Mouse (Mus musculus) intestine, embryonic 15.5 days (tissue): ENCODE results near the gene Bmper. TPM values are rescaled to one million over a fixed set of nuclear protein-coding genes. Genes with fewer than 3 reads are reported as not detected.

ENCODE experiments used
- ATAC-seq: fragments of 200-750 bp; cut with Nextera tagmentation; 2 replicates; pipeline ENCODE4 v1.8.0; 2017; ENCODE audit warnings: moderate TSS enrichment, moderate library complexity
- H3K27ac ChIP-seq: fragments of 300-500 bp; sonication (generic); 2 replicates; pipeline ENCODE4 v1.5.1; 2015; ENCODE audit warnings: mild to moderate bottlenecking, inconsistent platforms
- H3K27me3 ChIP-seq: fragments of 300-500 bp; sonication (generic); replicated peaks from 2 replicates; pipeline ENCODE4 v1.6.1; 2015; ENCODE audit warnings: inconsistent platforms
- H3K36me3 ChIP-seq: fragments of 300-500 bp; sonication (generic); 2 replicates; pipeline ENCODE4 v1.6.1; 2015; ENCODE audit warnings: inconsistent platforms
- H3K4me1 ChIP-seq: fragments of 300-500 bp; sonication (generic); replicated peaks from 2 replicates; pipeline ENCODE4 v1.6.1; 2015; ENCODE audit warnings: inconsistent platforms
- H3K4me2 ChIP-seq: fragments of 300-500 bp; sonication (generic); replicated peaks from 2 replicates; pipeline ENCODE4 v1.6.1; 2015; ENCODE audit warnings: mild to moderate bottlenecking, inconsistent platforms
- H3K4me3 ChIP-seq: fragments of 300-500 bp; sonication (generic); replicated peaks from 2 replicates; pipeline ENCODE4 v1.5.1; 2015; ENCODE audit warnings: inconsistent platforms
- H3K9ac ChIP-seq: fragments of 300-500 bp; sonication (generic); 2 replicates; pipeline ENCODE4 v1.6.1; 2015; ENCODE audit warnings: inconsistent platforms
- H3K9me3 ChIP-seq: fragments of 300-500 bp; sonication (generic); 2 replicates; pipeline ENCODE4 v1.6.1; 2016; ENCODE audit warnings: inconsistent platforms
- WGBS: fragments of 180-500 bp; shearing (Covaris S2); methylation state at CpG from one replicate; pipeline ENCODE4 v1.1.7; 2015; 5-methylcytosine and 5-hydroxymethylcytosine counted together
- polyA plus RNA-seq: library from polyadenylated mRNA; unstranded; fragments of >200 nt; fragmentation: Nextera tagmentation; extraction: Ambion mirVana; gene quantifications from 2 replicates; pipeline ENCODE4 v1.2.1, GENCODE M21; 2015

The Bmper gene
- polyA plus RNA-seq, 1 experiment from 2014 or later, result 10.1 TPM

DNA sequence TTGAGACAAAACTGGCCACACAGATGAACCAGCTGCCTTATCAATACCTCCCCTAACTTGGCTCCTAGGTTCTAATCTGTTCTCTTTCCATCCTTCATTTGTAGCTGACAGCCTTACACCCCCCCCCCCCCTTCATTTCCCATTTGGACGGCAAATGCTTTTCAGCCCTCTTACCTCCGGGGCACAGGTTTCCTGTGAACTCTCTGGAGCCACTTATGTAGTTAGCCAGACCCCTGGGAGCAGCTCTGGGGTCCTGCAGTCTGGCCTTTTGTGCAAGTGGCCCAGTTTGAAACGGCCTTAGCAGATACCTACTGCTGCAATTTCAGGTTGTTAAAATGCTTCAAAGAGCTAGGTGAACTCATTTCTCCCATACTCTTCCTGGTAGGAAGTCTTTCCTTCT is 17.6 kb upstream of the Bmper start:
- H3K27ac ChIP-seq, result no peak overlapping the region
- no peak for ATAC-seq
- H3K27me3 ChIP-seq, result no peaks in the 10 kb centered on the region
- no peak overlapping the region for H3K9ac ChIP-seq
- no peaks in the 10 kb centered on the region for H3K36me3 ChIP-seq
- H3K4me1 ChIP-seq, result no peaks in the 10 kb centered on the region
- no peaks in the 10 kb centered on the region for H3K9me3 ChIP-seq
- 46% methylated on average over 3 of the region's 3 CpGs for WGBS
- no peak overlapping the region for H3K4me2 ChIP-seq
- no peak overlapping the region for H3K4me3 ChIP-seq

DNA sequence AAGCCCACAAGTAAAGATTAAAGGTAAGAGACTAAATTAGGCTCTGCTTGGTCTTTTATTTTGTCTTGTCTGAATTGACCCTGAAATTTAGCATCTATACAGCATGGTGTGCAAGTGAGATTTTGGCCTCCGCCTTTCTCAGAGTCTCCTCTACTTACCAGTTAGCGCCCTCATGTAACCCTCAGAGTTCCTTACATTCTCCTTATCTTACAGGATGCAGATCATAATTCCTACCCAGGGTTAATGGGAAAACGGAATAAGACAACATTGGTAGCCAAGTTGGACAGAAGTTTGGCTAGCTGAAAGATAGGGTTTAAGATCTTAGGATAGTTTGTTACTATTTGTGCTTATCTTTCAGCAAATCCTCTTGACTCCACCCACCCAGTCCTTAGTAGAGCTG is 17.1 kb upstream of the Bmper start:
- no peaks in the 10 kb centered on the region for H3K27me3 ChIP-seq
- no peak overlapping the region for H3K9ac ChIP-seq
- WGBS, result 92% methylated on average over 3 of the region's 3 CpGs
- no peak overlapping the region for H3K4me2 ChIP-seq
- no peaks in the 10 kb centered on the region for H3K36me3 ChIP-seq
- H3K4me3 ChIP-seq, result no peak overlapping the region
- H3K9me3 ChIP-seq, result no peaks in the 10 kb centered on the region
- H3K4me1 ChIP-seq, result no peaks in the 10 kb centered on the region
- no peak for ATAC-seq
- H3K27ac ChIP-seq, result no peak overlapping the region

DNA sequence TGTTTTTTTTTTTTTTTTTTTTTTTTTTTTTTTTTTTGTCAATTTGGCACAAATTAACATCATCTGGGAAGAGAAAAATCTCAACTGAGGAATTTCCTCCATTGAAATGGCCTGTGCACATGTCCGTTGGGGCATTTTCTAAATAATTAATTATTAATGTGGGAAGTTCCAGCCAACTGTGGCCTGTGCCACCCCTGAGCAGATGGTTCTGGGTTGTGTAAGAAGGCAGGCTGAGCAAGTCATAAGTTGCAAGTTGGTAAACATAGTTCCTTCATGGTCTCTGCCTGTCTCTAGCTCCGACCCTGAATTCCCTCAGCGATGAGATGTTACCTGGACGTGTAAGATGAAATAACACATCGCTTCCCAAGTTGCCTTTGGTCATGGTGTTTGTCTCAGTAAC is 16.7 kb upstream of the Bmper start:
- Histone ChIP-seq H3K9ac (no peak overlapping the region), H3K4me3 (no peak overlapping the region)
- WGBS, result 90% methylated on average over 5 of the region's 5 CpGs

DNA sequence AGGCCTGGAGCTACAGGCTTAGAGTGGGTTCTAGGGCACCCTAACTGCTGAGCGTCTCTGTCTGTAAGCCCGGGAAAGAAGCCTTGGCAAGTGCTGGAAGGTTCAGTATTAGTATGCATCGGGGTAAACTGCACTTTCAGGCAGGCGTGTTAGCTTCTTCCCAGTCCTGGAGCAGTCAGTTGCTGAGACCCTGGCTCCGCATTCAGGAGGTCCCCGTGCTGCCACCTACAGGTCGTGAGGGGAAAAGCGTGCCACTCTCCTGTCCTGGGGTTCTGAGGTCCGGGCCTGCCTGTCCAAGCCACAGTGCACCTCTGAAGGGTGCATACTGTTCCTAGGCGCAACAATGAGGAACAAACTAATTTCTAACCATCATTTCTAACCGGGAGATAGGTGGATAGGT is 10.6 kb upstream of the Bmper start:
- H3K9me3 ChIP-seq, result no peaks in the 10 kb centered on the region
- H3K27me3 ChIP-seq, result no peaks in the 10 kb centered on the region
- no peak overlapping the region for H3K4me3 ChIP-seq
- no peak overlapping the region for H3K9ac ChIP-seq
- peak; percentile 77 for ATAC-seq
- no peak overlapping the region for H3K27ac ChIP-seq
- H3K36me3 ChIP-seq, result no peaks in the 10 kb centered on the region
- H3K4me2 ChIP-seq, result no peak overlapping the region
- 8% methylated on average over 11 of the region's 11 CpGs for WGBS
- no peaks in the 10 kb centered on the region for H3K4me1 ChIP-seq

More for the DNA sequence above, 16.7 kb upstream of the Bmper start:
- H3K36me3 ChIP-seq, result no peaks in the 10 kb centered on the region
- no peak overlapping the region for H3K27ac ChIP-seq
- no peaks in the 10 kb centered on the region for H3K27me3 ChIP-seq
- no peak for ATAC-seq
- H3K9me3 ChIP-seq, result no peaks in the 10 kb centered on the region
- H3K4me1 ChIP-seq, result no peaks in the 10 kb centered on the region
- H3K4me2 ChIP-seq, result no peak overlapping the region

DNA sequence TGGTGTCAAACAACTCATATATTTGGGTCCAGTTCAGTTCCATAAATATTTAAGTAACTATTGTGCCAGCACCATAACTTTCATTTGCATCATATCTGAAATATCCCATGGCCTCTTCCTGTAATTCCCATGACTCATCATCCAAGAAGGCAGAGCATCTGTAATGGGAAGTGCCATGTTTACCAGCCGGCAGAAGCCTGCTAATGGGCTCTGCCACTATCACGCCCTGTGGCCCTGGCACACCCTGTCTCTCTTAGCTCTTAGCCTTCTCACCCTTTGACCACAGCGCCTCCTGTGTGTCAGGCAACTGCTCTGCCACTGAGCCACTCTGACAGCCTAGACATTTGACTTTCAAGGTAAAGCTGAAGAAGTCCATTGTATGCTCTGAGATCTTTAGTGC is 3.1 kb upstream of the Bmper start:
- Histone ChIP-seq H3K9me3 (no peaks in the 10 kb centered on the region), H3K9ac (no peak overlapping the region), H3K4me2 (no peak overlapping the region), H3K4me1 (peaks cover 3% of the 10 kb centered on the region; the same call in 1 of the 2 replicates), H3K4me3 (no peak overlapping the region), H3K27me3 (peaks cover 13% of the 10 kb centered on the region; the same call in 1 of the 2 replicates), H3K27ac (no peak overlapping the region), H3K36me3 (no peaks in the 10 kb centered on the region)
- ATAC-seq, result no peak
- WGBS, result 44% methylated on average over 3 of the region's 3 CpGs

DNA sequence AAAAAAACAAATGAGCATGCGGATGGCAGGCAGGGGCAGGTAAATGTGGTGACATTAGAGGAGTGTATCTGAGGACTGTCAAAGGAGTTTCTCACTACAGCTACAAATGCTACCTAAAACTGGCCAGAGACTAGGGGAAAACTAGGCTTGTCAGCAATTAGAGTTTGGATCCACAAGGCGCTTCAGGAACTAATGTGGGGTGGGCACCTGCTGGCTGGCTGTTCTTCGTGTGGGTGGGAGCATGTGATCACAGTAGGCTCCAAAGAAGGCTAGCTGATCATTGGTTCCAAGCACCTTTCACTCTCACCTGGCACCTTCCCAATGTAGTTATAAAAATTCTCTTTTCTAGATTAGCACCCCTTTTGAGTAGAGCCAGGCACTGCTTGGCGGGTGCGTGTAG is 900 bp upstream of the Bmper start:
- Histone ChIP-seq H3K9me3 (no peaks in the 10 kb centered on the region), H3K27ac (no peak overlapping the region), H3K4me1 (peaks cover 3% of the 10 kb centered on the region; the same call in 1 of the 2 replicates), H3K36me3 (no peaks in the 10 kb centered on the region), H3K4me3 (peak overlapping the region; percentile 72), H3K27me3 (peaks cover 16% of the 10 kb centered on the region; the same call in 1 of the 2 replicates), H3K9ac (peak overlapping the region; percentile 66; the same call in 1 of the 2 replicates), H3K4me2 (peak overlapping the region; percentile 99)
- no peak; the same call in 1 of the 2 replicates for ATAC-seq
- 27% methylated on average over 5 of the region's 5 CpGs for WGBS

DNA sequence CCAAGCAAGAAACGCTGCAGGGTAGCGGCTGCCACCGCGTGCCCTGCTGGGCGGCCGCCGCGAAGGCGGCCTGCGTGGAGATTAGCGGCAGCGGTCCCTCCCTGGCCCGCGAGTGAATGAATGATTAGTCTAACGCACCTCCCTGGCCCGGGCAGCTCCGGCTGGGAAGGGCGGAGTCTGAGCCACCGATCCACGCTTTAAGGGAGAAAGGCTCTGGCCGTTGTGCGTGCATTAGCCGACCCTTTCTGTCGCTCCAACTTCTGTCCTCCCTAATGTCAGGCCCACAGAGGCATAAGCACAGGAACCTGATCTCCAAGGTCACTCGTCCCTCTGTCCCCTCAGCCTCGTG is 410 bp upstream of the Bmper start:
- peak; percentile 78 for ATAC-seq
- peak overlapping the region; percentile 66 for H3K9ac ChIP-seq
- peak overlapping the region; percentile 99 for H3K4me2 ChIP-seq
- H3K27me3 ChIP-seq, result peaks cover 16% of the 10 kb centered on the region; the same call in 1 of the 2 replicates
- peak overlapping the region; percentile 81 for H3K27ac ChIP-seq
- H3K36me3 ChIP-seq, result no peaks in the 10 kb centered on the region
- no peaks in the 10 kb centered on the region for H3K9me3 ChIP-seq
- WGBS, result under 1% methylated on average over 26 of the region's 26 CpGs
- H3K4me3 ChIP-seq, result peak overlapping the region; percentile 72
- peaks cover 3% of the 10 kb centered on the region; the same call in 1 of the 2 replicates for H3K4me1 ChIP-seq

DNA sequence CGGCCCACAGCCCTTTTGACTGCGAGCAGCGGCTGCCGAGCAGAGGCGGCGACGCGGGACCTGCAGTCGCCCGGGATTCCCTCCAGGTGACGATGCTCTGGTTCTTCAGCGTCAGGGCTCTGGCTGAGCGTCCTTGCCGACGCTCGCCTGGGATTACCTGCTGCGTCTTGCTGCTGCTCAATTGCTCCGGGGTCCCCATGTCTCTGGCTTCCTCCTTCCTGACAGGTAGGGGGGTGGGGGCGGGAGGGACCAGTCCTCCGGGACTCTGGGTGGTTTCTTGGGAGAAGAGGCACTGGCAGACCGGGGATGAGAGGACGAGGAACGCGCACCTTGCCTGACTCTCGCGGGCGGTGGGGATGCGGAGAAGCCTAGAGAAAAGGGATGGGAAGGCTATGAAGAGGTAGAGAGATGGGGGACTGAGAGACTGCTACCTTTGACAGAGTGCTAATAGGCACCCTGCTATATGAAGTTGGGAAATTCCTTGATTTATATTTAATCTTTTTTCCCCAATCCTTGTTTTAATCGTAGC is 737 bp downstream of the Bmper start:
- no peaks in the 10 kb centered on the region for H3K36me3 ChIP-seq
- no peak for ATAC-seq
- H3K9ac ChIP-seq, result peak overlapping the region; percentile 66
- H3K4me3 ChIP-seq, result peak overlapping the region; percentile 72
- peaks cover 3% of the 10 kb centered on the region; the same call in 1 of the 2 replicates for H3K4me1 ChIP-seq
- H3K9me3 ChIP-seq, result no peaks in the 10 kb centered on the region
- H3K27me3 ChIP-seq, result peaks cover 16% of the 10 kb centered on the region; the same call in 1 of the 2 replicates
- H3K4me2 ChIP-seq, result peak overlapping the region; percentile 99
- under 1% methylated on average over 29 of the region's 29 CpGs for WGBS
- H3K27ac ChIP-seq, result peak overlapping the region; percentile 81; the same call in 1 of the 2 replicates

DNA sequence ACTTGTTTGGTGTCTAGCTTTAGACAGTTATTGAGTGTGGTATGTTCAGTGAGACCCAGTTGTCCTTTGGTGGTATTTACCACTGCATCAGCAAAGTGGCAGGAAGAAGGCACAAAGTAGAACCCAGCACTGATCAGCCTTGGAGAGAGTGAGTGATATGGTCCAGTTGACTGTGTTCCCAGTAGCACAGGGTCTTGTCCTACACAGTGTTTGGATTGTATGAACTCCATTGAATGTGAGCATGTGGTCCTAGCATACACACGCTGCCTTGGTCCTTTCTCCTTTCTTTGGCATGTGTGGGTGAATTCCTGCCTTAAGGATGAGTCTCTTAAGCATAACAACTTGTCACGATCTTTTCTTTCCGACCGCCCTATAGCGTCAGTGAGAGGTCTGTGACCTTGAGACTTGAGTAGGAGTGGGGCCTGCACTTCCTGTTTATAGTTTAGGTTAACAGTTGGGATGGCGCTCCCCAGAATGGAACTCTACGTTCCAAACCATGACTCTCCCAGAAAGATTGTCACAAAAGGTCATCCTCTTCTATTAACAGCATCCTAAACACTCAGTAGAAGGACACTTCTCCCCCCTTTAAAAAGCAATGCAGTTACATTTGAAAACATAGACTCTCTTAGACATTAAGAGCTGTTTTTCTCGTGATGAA is 10.7 kb downstream of the Bmper start:
- Histone ChIP-seq H3K4me1 (no peaks in the 10 kb centered on the region; the same call in 1 of the 2 replicates), H3K9me3 (no peaks in the 10 kb centered on the region), H3K4me3 (no peak overlapping the region), H3K36me3 (no peaks in the 10 kb centered on the region), H3K27me3 (no peaks in the 10 kb centered on the region), H3K9ac (no peak overlapping the region), H3K27ac (no peak overlapping the region), H3K4me2 (no peak overlapping the region)
- no peak for ATAC-seq
- WGBS, result 62% methylated on average over 8 of the region's 8 CpGs

DNA sequence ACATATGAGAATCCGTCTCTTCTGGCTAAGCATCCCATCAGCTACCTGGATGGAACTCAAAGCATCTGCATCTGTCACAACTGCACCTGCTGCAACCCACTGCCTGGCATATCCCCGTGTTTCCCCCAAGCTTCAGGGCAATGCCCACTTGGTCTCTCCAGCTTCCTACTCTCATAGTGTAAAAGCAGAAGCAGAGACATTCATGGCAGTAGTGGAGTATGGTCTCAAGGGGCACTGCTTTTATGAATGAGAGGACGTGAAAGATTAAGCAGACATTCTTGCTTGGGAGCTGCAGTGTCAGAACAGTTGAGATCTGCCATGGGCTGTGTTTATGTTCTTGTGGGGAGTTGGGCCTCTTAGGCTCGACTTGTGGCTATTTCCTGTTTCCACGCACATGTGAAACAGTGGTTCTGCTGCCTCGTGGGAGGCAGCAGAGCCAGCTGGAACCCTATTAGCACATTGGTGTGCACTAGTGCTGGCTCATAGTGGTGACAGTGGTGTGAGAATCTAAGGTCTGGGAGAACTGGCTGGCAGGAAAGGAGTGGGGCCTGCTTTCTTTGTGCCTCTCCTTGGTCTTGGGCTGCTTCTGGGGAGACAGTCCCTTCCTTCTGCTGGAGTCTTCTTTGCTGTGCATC is 12.6 kb downstream of the Bmper start:
- Histone ChIP-seq H3K27me3 (no peaks in the 10 kb centered on the region), H3K4me1 (no peaks in the 10 kb centered on the region; the same call in 1 of the 2 replicates), H3K9ac (no peak overlapping the region), H3K9me3 (no peaks in the 10 kb centered on the region), H3K4me2 (no peak overlapping the region), H3K27ac (no peak overlapping the region), H3K4me3 (no peak overlapping the region), H3K36me3 (no peaks in the 10 kb centered on the region)
- ATAC-seq, result no peak
- WGBS, result 40% methylated on average over 6 of the region's 6 CpGs

DNA sequence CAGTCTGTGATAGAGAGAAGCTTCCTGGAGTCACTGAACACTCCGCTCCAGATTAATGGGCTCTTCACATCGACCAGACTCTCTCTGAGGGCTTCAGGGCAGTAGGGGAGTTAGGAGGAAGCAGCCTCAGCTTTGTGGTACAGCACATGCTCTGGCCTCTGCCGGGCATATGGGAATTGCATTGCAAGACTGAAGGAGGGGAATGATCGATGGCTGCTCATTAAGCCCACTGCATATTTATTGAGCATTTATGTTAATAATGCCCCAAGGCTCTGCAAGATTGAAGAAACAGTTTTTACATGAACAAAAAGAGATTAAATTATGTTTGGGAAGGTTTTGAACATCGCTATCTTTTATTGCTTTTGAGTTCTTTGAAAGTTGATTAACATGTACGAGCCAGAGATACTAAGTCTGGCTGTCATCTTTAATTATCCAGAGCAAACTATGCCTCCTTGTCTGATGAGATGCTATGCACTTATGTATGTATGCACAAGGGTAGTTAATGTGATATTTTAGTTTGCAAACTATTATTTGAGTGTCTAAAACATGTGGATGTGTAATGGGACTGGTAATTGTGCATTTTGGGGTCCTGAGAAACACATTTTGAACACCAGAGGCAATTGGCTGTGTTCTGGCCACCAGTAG is 13.9 kb downstream of the Bmper start:
- no peaks in the 10 kb centered on the region for H3K36me3 ChIP-seq
- H3K4me1 ChIP-seq, result no peaks in the 10 kb centered on the region; the same call in 1 of the 2 replicates
- no peaks in the 10 kb centered on the region for H3K9me3 ChIP-seq
- H3K27me3 ChIP-seq, result no peaks in the 10 kb centered on the region
- no peak overlapping the region for H3K27ac ChIP-seq
- H3K9ac ChIP-seq, result no peak overlapping the region
- ATAC-seq, result no peak
- H3K4me2 ChIP-seq, result no peak overlapping the region
- H3K4me3 ChIP-seq, result no peak overlapping the region
- WGBS, result 58% methylated on average over 6 of the region's 6 CpGs

DNA sequence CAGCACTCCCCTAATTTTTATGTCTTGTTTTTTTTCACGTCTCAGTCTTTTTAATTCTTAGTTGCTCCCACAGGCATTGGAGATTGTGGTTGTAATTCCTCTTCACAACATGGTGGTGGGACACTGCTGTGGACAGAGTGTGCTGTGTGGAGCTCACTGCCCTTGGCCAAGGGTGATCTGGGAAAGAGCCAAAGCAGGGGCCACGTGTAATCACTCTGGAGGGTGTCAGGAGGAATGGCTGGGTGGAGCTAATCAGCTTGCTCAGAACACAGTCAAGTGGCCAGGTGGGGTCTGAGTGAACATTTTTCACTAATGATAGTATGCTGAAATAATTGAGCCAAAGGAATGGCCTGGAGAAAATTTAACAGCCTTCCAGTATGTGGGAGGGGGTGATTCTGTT is 16.1 kb downstream of the Bmper start:
- Histone ChIP-seq H3K9me3 (no peaks in the 10 kb centered on the region), H3K4me2 (no peak overlapping the region), H3K27ac (no peak overlapping the region), H3K9ac (no peak overlapping the region), H3K4me3 (no peak overlapping the region), H3K27me3 (no peaks in the 10 kb centered on the region), H3K4me1 (no peaks in the 10 kb centered on the region; the same call in 1 of the 2 replicates), H3K36me3 (no peaks in the 10 kb centered on the region)
- no peak for ATAC-seq
- WGBS, result 57% methylated on average over 2 of the region's 2 CpGs
